Comparison of ENCODE assay signal across 8 mouse cellular contexts in genomic region chr1:74284543-74285160, GRCm38 (mm10). TPM values are rescaled to one million over a fixed set of nuclear protein-coding genes. Genes with fewer than 3 reads are reported as not detected.
A peak's percentile ranks its signal among the peaks of the same experiment; 100 is the strongest.
DNase-seq lines count a peak whose midpoint lies in the region; ATAC-seq and TF ChIP-seq lines count a peak whose summit lies in the region.

Gene Aamp, minus strand, starts transcription at chr1:74284738.
Gene Pnkd, plus strand, starts transcription at chr1:74284930.

- no peaks in the 10 kb centered on the region for H3K27me3 ChIP-seq in heart, embryonic 12.5 days (replicated peaks)
- H3K27me3 ChIP-seq in kidney, postnatal 0 days (ENCODE audit: insufficient read depth, low read length): no peaks in the 10 kb centered on the region
- no peaks in the 10 kb centered on the region for H3K27me3 ChIP-seq in liver, embryonic 11.5 days (replicated peaks; ENCODE audit: control insufficient read depth, insufficient read depth, low read length)
- no peaks in the 10 kb centered on the region for H3K27me3 ChIP-seq in stomach, embryonic 14.5 days (ENCODE audit: control insufficient read depth, insufficient read depth, low read length)

- peaks cover 62% of the 10 kb centered on the region for H3K36me3 ChIP-seq in heart, embryonic 12.5 days
- H3K36me3 ChIP-seq in kidney, postnatal 0 days (ENCODE audit: insufficient read depth, low read length): peaks cover 37% of the 10 kb centered on the region
- H3K36me3 ChIP-seq in liver, embryonic 11.5 days (ENCODE audit: control insufficient read depth, insufficient read depth, low read length): peaks cover 18% of the 10 kb centered on the region
- H3K36me3 ChIP-seq in stomach, embryonic 14.5 days (ENCODE audit: control insufficient read depth, insufficient read depth, low read length): peaks cover 55% of the 10 kb centered on the region

- no peak for TF ChIP-seq CTCF in kidney, postnatal 0 days (IDR thresholded peaks at IDR 0.05; ENCODE audit: low read depth)

- peak within 1 kb of the TSS; percentile 89 for H3K9ac ChIP-seq in heart, embryonic 12.5 days
- H3K9ac ChIP-seq in kidney, postnatal 0 days (ENCODE audit: low read depth, low read length): peak within 1 kb of the TSS; percentile 81
- H3K9ac ChIP-seq in liver, embryonic 11.5 days (ENCODE audit: low read depth, low read length): peak within 1 kb of the TSS; percentile 74
- peak within 1 kb of the TSS; percentile 59 for H3K9ac ChIP-seq in stomach, embryonic 14.5 days (replicated peaks; ENCODE audit: low read depth, low read length)

- peak within 1 kb of the TSS; percentile 76 for H3K27ac ChIP-seq in heart, embryonic 12.5 days (ENCODE audit: poor library complexity, severe bottlenecking)
- H3K27ac ChIP-seq in kidney, postnatal 0 days: peak within 1 kb of the TSS; percentile 84
- peak within 1 kb of the TSS; percentile 28; the same call in 1 of the 2 replicates for H3K27ac ChIP-seq in liver, embryonic 11.5 days (ENCODE audit: low read depth, low read length)
- H3K27ac ChIP-seq in stomach, embryonic 14.5 days (ENCODE audit: low read length): peak within 1 kb of the TSS; percentile 61; the same call in 1 of the 2 replicates

- peak; percentile 100 for DNase-seq in CD4-positive helper T cell, adult 2 months (ENCODE audit: low read depth, low spot score)
- DNase-seq in brain, embryonic 18.5 days (ENCODE audit: low read depth, low spot score): peak; percentile 100
- peak; percentile 100 for DNase-seq in kidney, postnatal 0 days (ENCODE audit: low spot score)
- DNase-seq in liver, embryonic 11.5 days (ENCODE audit: low spot score): peak; percentile 99
- peak; percentile 100 for DNase-seq in naive thymus-derived CD4-positive, alpha-beta T cell, adult 2 months (ENCODE audit: low read depth)

- peaks cover 55% of the 10 kb centered on the region for H3K4me1 ChIP-seq in heart, embryonic 12.5 days (replicated peaks)
- peaks cover 10% of the 10 kb centered on the region for H3K4me1 ChIP-seq in kidney, postnatal 0 days (replicated peaks; ENCODE audit: insufficient read depth, low read length)
- H3K4me1 ChIP-seq in liver, embryonic 11.5 days (replicated peaks; ENCODE audit: control insufficient read depth, insufficient read depth, low read length): peaks cover 17% of the 10 kb centered on the region
- H3K4me1 ChIP-seq in stomach, embryonic 14.5 days (ENCODE audit: control insufficient read depth, insufficient read depth, low read length): peaks cover 23% of the 10 kb centered on the region

- peak within 1 kb of the TSS; percentile 84 for H3K4me2 ChIP-seq in heart, embryonic 12.5 days
- peak within 1 kb of the TSS; percentile 65 for H3K4me2 ChIP-seq in kidney, postnatal 0 days (ENCODE audit: low read length)
- peak within 1 kb of the TSS; percentile 83 for H3K4me2 ChIP-seq in liver, embryonic 11.5 days
- peak within 1 kb of the TSS; percentile 87 for H3K4me2 ChIP-seq in stomach, embryonic 14.5 days (replicated peaks; ENCODE audit: low read depth, low read length)

- under 1% methylated on average over 56 of the region's 56 CpGs for WGBS in heart, embryonic 12.5 days
- WGBS in kidney, postnatal 0 days: under 1% methylated on average over 56 of the region's 56 CpGs
- under 1% methylated on average over 56 of the region's 56 CpGs for WGBS in liver, embryonic 11.5 days
- WGBS in stomach, embryonic 14.5 days: under 1% methylated on average over 56 of the region's 56 CpGs

- H3K9me3 ChIP-seq in heart, embryonic 12.5 days (replicated peaks): no peaks in the 10 kb centered on the region
- H3K9me3 ChIP-seq in kidney, postnatal 0 days (replicated peaks; ENCODE audit: low read length): no peaks in the 10 kb centered on the region
- H3K9me3 ChIP-seq in liver, embryonic 11.5 days (ENCODE audit: control insufficient read depth, low read length): no peaks in the 10 kb centered on the region
- H3K9me3 ChIP-seq in stomach, embryonic 14.5 days (ENCODE audit: control insufficient read depth, low read depth, low read length): no peaks in the 10 kb centered on the region

- peak within 1 kb of the TSS; percentile 91 for H3K4me3 ChIP-seq in heart, embryonic 12.5 days
- peak within 1 kb of the TSS; percentile 84 for H3K4me3 ChIP-seq in kidney, postnatal 0 days (replicated peaks; ENCODE audit: low read depth, low read length)
- peak within 1 kb of the TSS; percentile 70 for H3K4me3 ChIP-seq in liver, embryonic 11.5 days (ENCODE audit: low read depth, low read length)
- peak within 1 kb of the TSS; percentile 71 for H3K4me3 ChIP-seq in stomach, embryonic 14.5 days (ENCODE audit: low read depth, low read length)

- ATAC-seq in erythroid progenitor cell, adult 5-6 weeks (replicated peaks; ENCODE audit: low FRiP score, poor library complexity, severe bottlenecking): peak; percentile 92
- ATAC-seq in heart, embryonic 12.5 days (ENCODE audit: insufficient number of reproducible peaks, low FRiP score): peak; percentile 97
- ATAC-seq in kidney, postnatal 0 days (replicated peaks; ENCODE audit: low FRiP score, low read depth): peak; percentile 96
- peak; percentile 95 for ATAC-seq in liver, embryonic 11.5 days (replicated peaks; ENCODE audit: low FRiP score)
- peak; percentile 96 for ATAC-seq in stomach, embryonic 14.5 days (ENCODE audit: insufficient number of reproducible peaks, insufficient read depth, low FRiP score, low read depth)

RNA-seq across cellular contexts. Expression of gene Aamp, which starts in this region (rescaled TPM):
- total RNA-seq in erythroid progenitor cell, adult 5-6 weeks (2015; ENCODE audit: low replicate concordance): 12.6 and 14.3 TPM in 2 replicates
- total RNA-seq in erythroid progenitor cell, adult 5-6 weeks (2017; ENCODE audit: low replicate concordance): 17.1 and 26.6 TPM in 2 replicates
- polyA plus RNA-seq in heart, embryonic 12.5 days (2016; fragmentation: Nextera tagmentation; extraction: Ambion mirVana): 169 and 171 TPM in 2 replicates
- 248 and 264 TPM in 2 replicates for polyA plus RNA-seq in kidney, postnatal 0 days (2015; fragmentation: Nextera tagmentation; extraction: Ambion mirVana)
- 190 and 193 TPM in 2 replicates for polyA plus RNA-seq in liver, embryonic 11.5 days (2014; fragmentation: Nextera tagmentation; extraction: Ambion mirVana)
- 240 and 261 TPM in 2 replicates for polyA plus RNA-seq in stomach, embryonic 14.5 days (2014; fragmentation: Nextera tagmentation; extraction: Ambion mirVana)

RNA-seq across cellular contexts. Expression of gene Pnkd, which starts in this region (rescaled TPM):
- total RNA-seq in erythroid progenitor cell, adult 5-6 weeks (2015; ENCODE audit: low replicate concordance): 6.5 and 12.2 TPM in 2 replicates
- 0.76 and 1.8 TPM in 2 replicates for total RNA-seq in erythroid progenitor cell, adult 5-6 weeks (2017; ENCODE audit: low replicate concordance)
- polyA plus RNA-seq in heart, embryonic 12.5 days (2016; fragmentation: Nextera tagmentation; extraction: Ambion mirVana): 215 and 216 TPM in 2 replicates
- polyA plus RNA-seq in kidney, postnatal 0 days (2015; fragmentation: Nextera tagmentation; extraction: Ambion mirVana): 162 and 169 TPM in 2 replicates
- polyA plus RNA-seq in liver, embryonic 11.5 days (2014; fragmentation: Nextera tagmentation; extraction: Ambion mirVana): 79.7 and 84.3 TPM in 2 replicates
- 122 and 132 TPM in 2 replicates for polyA plus RNA-seq in stomach, embryonic 14.5 days (2014; fragmentation: Nextera tagmentation; extraction: Ambion mirVana)

Comparison
In these comparisons a context has a peak if more than half of its experiments do, and no peak if none do; other contexts are left out.
1. Peak in every context shown above with its lines: DNase-seq, ATAC-seq, H3K4me3 ChIP-seq and H3K27ac ChIP-seq.
2. H3K27ac ChIP-seq: peak in every context shown above with its lines; median percentile 84 in kidney, postnatal 0 days; 76 in heart, embryonic 12.5 days; 61 in stomach, embryonic 14.5 days; 28 in liver, embryonic 11.5 days.